24 mouse cellular contexts compared by ENCODE assay signal in genomic region chr2:28780001-28780782, GRCm38 (mm10). TPM values are rescaled to one million over a fixed set of nuclear protein-coding genes. Genes with fewer than 3 reads are reported as not detected.
DNase-seq lines count a peak whose midpoint lies in the region; ATAC-seq and TF ChIP-seq lines count a peak whose summit lies in the region.
"Had no signal": no experiment of that assay in that cellular context is flagged by ENCODE, and none has a peak within 500 bp of the region (broad histone marks: within the 10 kb centered on the region; RNA-seq: fewer than 3 reads in every experiment).

No protein-coding gene starts in this region.

- H3K4me2 ChIP-seq in embryonic facial prominence, embryonic 12.5 days (replicated peaks) = no peak overlapping the region
- H3K4me2 ChIP-seq in hindbrain, postnatal 0 days (ENCODE audit: low read depth, low read length) = no peak overlapping the region
- H3K4me2 ChIP-seq: heart, embryonic 13.5 days; liver, embryonic 13.5 days; midbrain, embryonic 12.5 days; neural tube, embryonic 12.5 days had no signal

- H3K9me3 ChIP-seq in embryonic facial prominence, embryonic 12.5 days = no peaks in the 10 kb centered on the region
- no peaks in the 10 kb centered on the region for H3K9me3 ChIP-seq in embryonic facial prominence, embryonic 10.5 days
- H3K9me3 ChIP-seq in hindbrain, postnatal 0 days (ENCODE audit: low read length) = no peaks in the 10 kb centered on the region
- H3K9me3 ChIP-seq: heart, embryonic 13.5 days; liver, embryonic 13.5 days; midbrain, embryonic 12.5 days; neural tube, embryonic 12.5 days had no signal

- WGBS in embryonic facial prominence, embryonic 12.5 days = 57% methylated on average over 16 of the region's 16 CpGs
- WGBS in embryonic facial prominence, embryonic 10.5 days = 60% methylated on average over 16 of the region's 16 CpGs
- 43% methylated on average over 16 of the region's 16 CpGs for WGBS in hindbrain, postnatal 0 days

- ATAC-seq in embryonic facial prominence, embryonic 12.5 days (ENCODE audit: insufficient number of reproducible peaks, insufficient read depth, low FRiP score, low TSS enrichment) = peak; percentile 28; the same call in 1 of the 2 replicates
- ATAC-seq in hindbrain, postnatal 0 days = 0 out of 2 replicates have a peak, but pooled peaks have one; percentile 27
- ATAC-seq in erythroblast, adult 5-6 weeks (replicated peaks; ENCODE audit: low FRiP score, poor library complexity, severe bottlenecking) = no peak
- ATAC-seq: inflammation-experienced regulatory T-cells, adult 6 months had no signal

- H3K27me3 ChIP-seq in embryonic facial prominence, embryonic 12.5 days = no peaks in the 10 kb centered on the region
- peaks cover 26% of the 10 kb centered on the region for H3K27me3 ChIP-seq in embryonic facial prominence, embryonic 10.5 days (replicated peaks; ENCODE audit: low read depth, poor library complexity, severe bottlenecking)
- H3K27me3 ChIP-seq in hindbrain, postnatal 0 days (ENCODE audit: insufficient read depth, low read length) = no peaks in the 10 kb centered on the region
- H3K27me3 ChIP-seq: heart, embryonic 13.5 days; liver, embryonic 13.5 days had no signal

- H3K4me3 ChIP-seq in embryonic facial prominence, embryonic 12.5 days = no peak overlapping the region
- H3K4me3 ChIP-seq in embryonic facial prominence, embryonic 10.5 days = no peak overlapping the region
- H3K4me3 ChIP-seq in hindbrain, postnatal 0 days (ENCODE audit: low read length) = no peak overlapping the region
- H3K4me3 ChIP-seq: heart, adult 2 months; heart, embryonic 13.5 days; liver, embryonic 13.5 days; midbrain, embryonic 12.5 days; neural tube, embryonic 12.5 days had no signal

- no peak for TF ChIP-seq CTCF in hindbrain, postnatal 0 days (IDR thresholded peaks at IDR 0.05; ENCODE audit: low read depth)

- no peak overlapping the region for H3K9ac ChIP-seq in embryonic facial prominence, embryonic 12.5 days
- no peak overlapping the region for H3K9ac ChIP-seq in hindbrain, postnatal 0 days (replicated peaks; ENCODE audit: low read length)
- H3K9ac ChIP-seq: heart, embryonic 13.5 days; liver, embryonic 13.5 days; midbrain, embryonic 12.5 days; neural tube, embryonic 12.5 days had no signal

- DNase-seq in embryonic facial prominence, embryonic 10.5 days (ENCODE audit: low spot score) = no peak
- peak; percentile 89 for DNase-seq in retina, postnatal 1 day
- no peak for DNase-seq in retina, embryonic 14.5 days (ENCODE audit: low spot score)
- DNase-seq in hindbrain, postnatal 0 days (ENCODE audit: low spot score) = peak; percentile 22
- DNase-seq in frontal cortex, postnatal 14 days (ENCODE audit: low spot score in 2 of 2) = no peak
- DNase-seq: adrenal gland, postnatal 10 days; cerebellum, adult 2 months; cerebellum, postnatal 25 days; gastrocnemius, postnatal 36 days; heart, adult 2 months; heart, postnatal 14 days; kidney, adult 18-20 months; kidney, postnatal 4 days; liver, embryonic 13.5 days; lung, adult 2 months; lung, postnatal 14 days; right cerebral cortex, postnatal 4 days; thymus, postnatal 36 days had no signal

- H3K4me1 ChIP-seq in embryonic facial prominence, embryonic 12.5 days = peaks cover 5% of the 10 kb centered on the region; the same call in 1 of the 2 replicates
- peaks cover 41% of the 10 kb centered on the region for H3K4me1 ChIP-seq in embryonic facial prominence, embryonic 10.5 days
- H3K4me1 ChIP-seq in hindbrain, postnatal 0 days (ENCODE audit: insufficient read depth, low read length) = no peaks in the 10 kb centered on the region
- H3K4me1 ChIP-seq: liver, embryonic 13.5 days; neural tube, embryonic 12.5 days had no signal

- H3K27ac ChIP-seq in embryonic facial prominence, embryonic 12.5 days = no peak overlapping the region
- no peak overlapping the region for H3K27ac ChIP-seq in embryonic facial prominence, embryonic 10.5 days (replicated peaks)
- H3K27ac ChIP-seq in hindbrain, postnatal 0 days = no peak overlapping the region
- H3K27ac ChIP-seq: heart, adult 2 months; heart, embryonic 13.5 days; liver, embryonic 13.5 days; midbrain, embryonic 12.5 days; neural tube, embryonic 12.5 days had no signal

- no peaks in the 10 kb centered on the region for H3K36me3 ChIP-seq in embryonic facial prominence, embryonic 12.5 days
- H3K36me3 ChIP-seq in embryonic facial prominence, embryonic 10.5 days (replicated peaks) = no peaks in the 10 kb centered on the region
- no peaks in the 10 kb centered on the region for H3K36me3 ChIP-seq in hindbrain, postnatal 0 days (ENCODE audit: insufficient read depth, low read length)
- H3K36me3 ChIP-seq: heart, embryonic 13.5 days; liver, embryonic 13.5 days; midbrain, embryonic 12.5 days; neural tube, embryonic 12.5 days had no signal

RNA-seq across cellular contexts. Expression of gene Gtf3c4, which starts 60.0 kb away (rescaled TPM):
- 30.3 and 31.1 TPM in 2 replicates for polyA plus RNA-seq in embryonic facial prominence, embryonic 12.5 days (2016; fragmentation: Nextera tagmentation; extraction: Ambion mirVana)
- polyA plus RNA-seq in embryonic facial prominence, embryonic 10.5 days (2016; fragmentation: Nextera tagmentation; extraction: Ambion mirVana) = 23.8 and 24.1 TPM in 2 replicates
- total RNA-seq in hindbrain, postnatal 0 days (2014; rRNA removed) = 64.3 and 111 TPM in 2 replicates
- 12.8 and 14.5 TPM in 2 replicates for polyA plus RNA-seq in hindbrain, postnatal 0 days (2015; fragmentation: Nextera tagmentation; extraction: Ambion mirVana)
- total RNA-seq in erythroblast, adult 5-6 weeks (2015; ENCODE audit: low replicate concordance) = 5.4 and 5.8 TPM in 2 replicates
- total RNA-seq in erythroblast, adult 5-6 weeks (2017; ENCODE audit: low replicate concordance) = 5.1 and 5.4 TPM in 2 replicates

Comparison
In these comparisons a context has a peak if more than half of its experiments do, and no peak if none do; other contexts are left out.
1. DNase-seq: peak in retina, postnatal 1 day (single experiment) and hindbrain, postnatal 0 days (single experiment); none in embryonic facial prominence, embryonic 10.5 days (single experiment), retina, embryonic 14.5 days (single experiment) and frontal cortex, postnatal 14 days (0 of 2).